Mouse (Mus musculus): ENCODE measurements at regions not wholly inside any gene's neighbourhood (a gene's known extent, or its start where the extent isn't known, plus 50 kb on each side); places are given as distances from the start of the nearest gene placed in this dataset.

- TF ChIP-seq POLR2A (IDR thresholded peaks at IDR 0.05; ENCODE audit: borderline replicate concordance, extremely low read depth, low read depth, low read length): no peak
- no peak for TF ChIP-seq CTCF (IDR thresholded peaks at IDR 0.05; ENCODE audit: insufficient read depth, low read length)
These were observed 115.8 kb downstream of the Lnpk start for GRCm38 (mm10) chr2:74463407-74463806.

All from lung, adult 2 months (tissue).